Mouse (Mus musculus) CH12.LX (cell line): ENCODE data around the gene Ptpn5. TPM values are rescaled to one million over a fixed set of nuclear protein-coding genes. Genes with fewer than 3 reads are reported as not detected.

Source experiments
- DNase-seq: peaks from one replicate; pipeline ENCODE4 v3.0.0-alpha.2; 2013; ENCODE audit errors: extremely low read depth
- H3K27ac ChIP-seq: 2 replicates; pipeline ENCODE4 v1.5.1; 2012; ENCODE audit warnings: low read depth, mild to moderate bottlenecking, control low read depth, moderate library complexity; ENCODE audit not compliant: insufficient read depth
- H3K27me3 ChIP-seq: replicated peaks from 2 replicates; pipeline ENCODE3; 2012; ENCODE audit warnings: inconsistent platforms
- H3K36me3 ChIP-seq, 2 experiments: replicated peaks in 1 of 2; 2 replicates each; pipeline versions ENCODE3 to v1.6.1; 2012; ENCODE audit warnings: inconsistent platforms in 1 of 2, low read length in 1 of 2, mild to moderate bottlenecking in 1 of 2, mixed read lengths in 1 of 2, moderate library complexity in 1 of 2; ENCODE audit not compliant: control insufficient read depth in 1 of 2, insufficient read depth in 1 of 2
- H3K4me1 ChIP-seq, 2 experiments: 2 replicates each; pipeline ENCODE4 v1.6.1; 2012; ENCODE audit warnings: inconsistent platforms in 1 of 2, moderate library complexity in 1 of 2; ENCODE audit not compliant: insufficient read depth in 2 of 2, control insufficient read depth in 1 of 2
- H3K4me2 ChIP-seq: 2 replicates; pipeline ENCODE4 v1.6.1; 2012; ENCODE audit warnings: low read depth, mild to moderate bottlenecking, control low read depth; ENCODE audit not compliant: poor library complexity, insufficient read depth, severe bottlenecking
- H3K4me3 ChIP-seq, 3 experiments: fragments of 150-350 bp in 1 of 3; sonication (generic) in 1 of 3; replicated peaks in 1 of 3; 2 replicates each; pipeline versions ENCODE3 to v1.5.1; 2011 to 2012; ENCODE audit warnings: low read depth in 2 of 3, low read length in 2 of 3, mild to moderate bottlenecking in 2 of 3, moderate library complexity in 2 of 3, control low read depth in 1 of 3, improper control_type of control experiment in 1 of 3, inconsistent platforms in 1 of 3, mixed read lengths in 1 of 3; ENCODE audit not compliant: poor library complexity in 1 of 3
- H3K79me2 ChIP-seq: replicated peaks from 2 replicates; pipeline ENCODE4 v1.6.1; 2012; ENCODE audit warnings: mild to moderate bottlenecking, moderate library complexity; ENCODE audit not compliant: control insufficient read depth, poor library complexity, insufficient read depth, severe bottlenecking; ENCODE audit errors: extremely low read depth
- H3K9ac ChIP-seq: 2 replicates; pipeline ENCODE4 v1.6.1; 2012; ENCODE audit warnings: low read depth, mild to moderate bottlenecking, control low read depth, moderate library complexity; ENCODE audit not compliant: insufficient read depth
- H3K9me3 ChIP-seq: replicated peaks from 2 replicates; pipeline ENCODE3; 2012; ENCODE audit warnings: low read length, inconsistent platforms, mixed read lengths
- CHD1 ChIP-seq: IDR thresholded peaks from 2 replicates; pipeline ENCODE4 v1.6.1; 2012; ENCODE audit warnings: low read depth, low read length, improper control_type of control experiment, inconsistent platforms
- CHD2 ChIP-seq: IDR thresholded peaks from 2 replicates; pipeline ENCODE4 v1.6.1; 2011; ENCODE audit warnings: low read length, improper control_type of control experiment
- CTCF ChIP-seq, 2 experiments: IDR thresholded peaks in 1 of 2; conservative IDR thresholded peaks in 1 of 2; 2 replicates each; pipeline ENCODE4 v1.5.1; 2011 to 2012; ENCODE audit warnings: low read depth in 2 of 2, low read length in 2 of 2, improper control_type of control experiment in 1 of 2, inconsistent platforms in 1 of 2, mild to moderate bottlenecking in 1 of 2, moderate library complexity in 1 of 2
- E2F4 ChIP-seq: IDR thresholded peaks from 2 replicates; pipeline ENCODE4 v1.6.1; 2011; ENCODE audit warnings: low read depth, low read length, improper control_type of control experiment; ENCODE audit not compliant: insufficient replicate concordance
- ETS1 ChIP-seq: conservative IDR thresholded peaks from 2 replicates; pipeline ENCODE4 v1.6.1; 2012; ENCODE audit warnings: low read depth, mild to moderate bottlenecking, inconsistent platforms, low read length, improper control_type of control experiment, moderate library complexity
- GABPA ChIP-seq: IDR thresholded peaks from 2 replicates; pipeline ENCODE4 v1.6.1; 2012; ENCODE audit warnings: low read depth, low read length, improper control_type of control experiment, inconsistent platforms; ENCODE audit not compliant: insufficient replicate concordance
- HCFC1 ChIP-seq: IDR thresholded peaks from 2 replicates; pipeline ENCODE4 v1.6.1; 2012; ENCODE audit warnings: low read depth, mild to moderate bottlenecking, inconsistent platforms, low read length, improper control_type of control experiment
- JUN ChIP-seq: IDR thresholded peaks from 2 replicates; pipeline ENCODE4 v1.6.1; 2011; ENCODE audit warnings: low read depth, mild to moderate bottlenecking, low read length, improper control_type of control experiment, moderate library complexity; ENCODE audit not compliant: insufficient read depth
- MAFK ChIP-seq: IDR thresholded peaks from 2 replicates; pipeline ENCODE4 v1.6.1; 2011; ENCODE audit warnings: low read length, improper control_type of control experiment; ENCODE audit not compliant: insufficient replicate concordance
- MAZ ChIP-seq: IDR thresholded peaks from 2 replicates; pipeline ENCODE4 v1.6.1; 2012; ENCODE audit warnings: low read depth, mild to moderate bottlenecking, inconsistent platforms, low read length, improper control_type of control experiment, moderate library complexity
- NELFE ChIP-seq: IDR thresholded peaks from 2 replicates; pipeline ENCODE4 v1.6.1; 2011; ENCODE audit warnings: low read depth, low read length, improper control_type of control experiment
- NRF1 ChIP-seq: IDR thresholded peaks from 2 replicates; pipeline ENCODE4 v1.6.1; 2014; ENCODE audit warnings: low read depth, mild to moderate bottlenecking, inconsistent platforms, low read length, improper control_type of control experiment, moderate library complexity
- POLR2A ChIP-seq: IDR thresholded peaks from 2 replicates; pipeline ENCODE4 v1.6.1; 2011; ENCODE audit warnings: low read depth, mild to moderate bottlenecking, improper control_type of control experiment, low read length
- POLR2AphosphoS2 ChIP-seq: IDR thresholded peaks from 2 replicates; pipeline ENCODE4 v1.6.1; 2011; ENCODE audit warnings: low read depth, low read length, improper control_type of control experiment
- SIN3A ChIP-seq: IDR thresholded peaks from 2 replicates; pipeline ENCODE4 v1.6.1; 2012; ENCODE audit warnings: low read length, improper control_type of control experiment, inconsistent platforms
- SMC3 ChIP-seq: IDR thresholded peaks from 2 replicates; pipeline ENCODE4 v1.6.1; 2011; ENCODE audit warnings: low read depth, low read length, improper control_type of control experiment
- TCF12 ChIP-seq: IDR thresholded peaks from 2 replicates; pipeline ENCODE4 v1.6.1; 2014; ENCODE audit warnings: low read depth, mild to moderate bottlenecking, inconsistent platforms, low read length, improper control_type of control experiment
- USF2 ChIP-seq: conservative IDR thresholded peaks from 2 replicates; pipeline ENCODE4 v1.6.1; 2011; ENCODE audit warnings: low read depth, low read length, improper control_type of control experiment
- ZMIZ1 ChIP-seq: IDR thresholded peaks from 2 replicates; pipeline ENCODE4 v1.6.1; 2012; ENCODE audit warnings: low read depth, mild to moderate bottlenecking, inconsistent platforms, low read length, improper control_type of control experiment
- ZNF384 ChIP-seq: IDR thresholded peaks from 2 replicates; pipeline ENCODE4 v1.6.1; 2012; ENCODE audit warnings: low read depth, low read length, improper control_type of control experiment, inconsistent platforms
- dilution Hi-C: fragments of 300-500 bp; cut with MboI; formaldehyde crosslinking; loops from 2 replicates; pipeline ENCODE4 v1.14.3; 2020; ENCODE audit warnings: low sequenced_read_pairs; ENCODE audit not compliant: extremely low pct_unique_long_range_greater_than_20kb, extremely low pct_ligation_motif_present
- in situ Hi-C: fragments of 300-500 bp; cut with MboI; formaldehyde crosslinking; loops from 3 replicates; pipeline ENCODE4 v1.14.3; 2019; ENCODE audit warnings: low sequenced_read_pairs, low pct_ligation_motif_present, low pct_unique_long_range_greater_than_20kb, mixed read lengths
- polyA plus RNA-seq: library from polyadenylated mRNA; unstranded; fragments of >175 nt; gene quantifications from 2 replicates; pipeline ENCODE4 v1.2.1, GENCODE M21; 2012; ENCODE audit warnings: low read depth; ENCODE audit not compliant: insufficient read length
- total RNA-seq, 2 experiments: library from RNA; depleted of rRNA; stranded (reverse); fragments of 300-350 nt in 1 of 2; fragments of >200 nt in 1 of 2; gene quantifications; 2 replicates each; pipeline ENCODE4 v1.2.3; 2012 to 2014

The Ptpn5 gene
- total and polyA plus RNA-seq, 3 experiments: 0.90 to 3.4 (median 1.9) TPM

- in situ Hi-C loops: no loop called here
- no peak for TF ChIP-seq ZNF384
- TF ChIP-seq ZMIZ1: no peak
- TF ChIP-seq E2F4: no peak
- no peak for TF ChIP-seq NELFE
- no peak for TF ChIP-seq USF2
- TF ChIP-seq JUN: no peak
- no peak for TF ChIP-seq CHD1
Measured at GRCm38 (mm10) chr7:47061560-47061959, 71.9 kb downstream of the Ptpn5 start.

GRCm38 (mm10) chr7:47059339-47059738 is 74.1 kb downstream of the Ptpn5 start:
- Histone ChIP-seq H3K36me3 (no peaks in the 10 kb centered on the region), H3K9me3 (no peaks in the 10 kb centered on the region), H3K4me2 (no peak overlapping the region), H3K79me2 (no peaks in the 10 kb centered on the region), H3K4me1 (peaks cover 7 to 21% of the 10 kb centered on the region in 2 experiments), H3K27ac (no peak overlapping the region), H3K27me3 (no peaks in the 10 kb centered on the region), H3K4me3 (no peak overlapping the region), H3K9ac (no peak overlapping the region)
- in situ Hi-C loops (no loop called here), dilution Hi-C loops (no loop called here)
- TF ChIP-seq ETS1: 0 out of 2 replicates have a peak, but pooled peaks have one; percentile 6
- TF ChIP-seq POLR2AphosphoS2: no peak
- no peak for TF ChIP-seq CHD2
- no peak for TF ChIP-seq POLR2A
- TF ChIP-seq TCF12: no peak
- TF ChIP-seq MAZ: no peak
- no peak for TF ChIP-seq ZMIZ1
- no peak for TF ChIP-seq GABPA
- no peak for TF ChIP-seq SMC3
- DNase-seq: peak; percentile 39

More at GRCm38 (mm10) chr7:47061560-47061959, 71.9 kb downstream of the Ptpn5 start:
- Histone ChIP-seq H3K4me3 (no peak overlapping the region), H3K36me3 (no peaks in the 10 kb centered on the region), H3K4me2 (no peak overlapping the region), H3K9me3 (no peaks in the 10 kb centered on the region), H3K9ac (no peak overlapping the region), H3K27ac (no peak overlapping the region), H3K27me3 (peaks cover 2% of the 10 kb centered on the region), H3K4me1 (peaks cover 3 to 14% of the 10 kb centered on the region in 2 experiments; a peak in 3 of 4 replicates), H3K79me2 (no peaks in the 10 kb centered on the region)
- no peak for DNase-seq
- dilution Hi-C loops: no loop called here

DNA sequence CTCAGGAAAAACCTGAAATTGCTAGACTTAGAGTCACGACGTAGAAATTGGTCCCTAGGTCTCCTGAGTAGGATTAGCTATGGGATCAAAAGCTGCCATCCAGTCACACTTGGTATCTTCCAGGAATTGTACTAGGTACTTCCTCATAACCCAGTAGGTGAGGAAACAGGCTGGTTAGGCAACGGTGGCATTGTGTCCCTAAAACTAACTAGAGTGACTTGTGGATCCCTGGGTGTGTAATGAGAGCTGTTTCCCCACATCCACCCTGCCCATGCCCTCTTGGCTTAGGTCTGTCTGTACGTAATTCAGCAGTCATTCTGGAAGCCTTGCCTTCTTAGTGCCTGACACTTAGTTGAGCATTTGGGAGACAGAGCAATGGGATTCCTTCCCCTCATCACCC is 77.2 kb downstream of the Ptpn5 start:
- Histone ChIP-seq H3K4me3 (no peak overlapping the region), H3K27me3 (no peaks in the 10 kb centered on the region), H3K36me3 (peaks cover 0 to 8% of the 10 kb centered on the region in 2 experiments), H3K4me1 (peaks cover 18 to 38% of the 10 kb centered on the region in 2 experiments), H3K27ac (no peak overlapping the region)
- in situ Hi-C loops: no loop called here
- TF ChIP-seq MAZ (no peak), HCFC1 (no peak), POLR2A (no peak), MAFK (no peak), CTCF (conservative IDR thresholded peaks at IDR 0.05 in 1 of 2, IDR thresholded peaks at IDR 0.05 in 1 of 2; ENCODE audit: low read depth in 2 of 2, low read length in 2 of 2) (no peak), SIN3A (no peak), NRF1 (no peak)
- TF ChIP-seq, all 38 proteins: peak for 0
- no peaks in the 10 kb centered on the region for H3K9me3 ChIP-seq
- dilution Hi-C loops: no loop called here
- DNase-seq: no peak
- no peaks in the 10 kb centered on the region for H3K79me2 ChIP-seq
- no peak overlapping the region for H3K4me2 ChIP-seq
- H3K9ac ChIP-seq: no peak overlapping the region
